Comparison of ENCODE assay signal across 8 mouse cellular contexts in the genomic region with DNA sequence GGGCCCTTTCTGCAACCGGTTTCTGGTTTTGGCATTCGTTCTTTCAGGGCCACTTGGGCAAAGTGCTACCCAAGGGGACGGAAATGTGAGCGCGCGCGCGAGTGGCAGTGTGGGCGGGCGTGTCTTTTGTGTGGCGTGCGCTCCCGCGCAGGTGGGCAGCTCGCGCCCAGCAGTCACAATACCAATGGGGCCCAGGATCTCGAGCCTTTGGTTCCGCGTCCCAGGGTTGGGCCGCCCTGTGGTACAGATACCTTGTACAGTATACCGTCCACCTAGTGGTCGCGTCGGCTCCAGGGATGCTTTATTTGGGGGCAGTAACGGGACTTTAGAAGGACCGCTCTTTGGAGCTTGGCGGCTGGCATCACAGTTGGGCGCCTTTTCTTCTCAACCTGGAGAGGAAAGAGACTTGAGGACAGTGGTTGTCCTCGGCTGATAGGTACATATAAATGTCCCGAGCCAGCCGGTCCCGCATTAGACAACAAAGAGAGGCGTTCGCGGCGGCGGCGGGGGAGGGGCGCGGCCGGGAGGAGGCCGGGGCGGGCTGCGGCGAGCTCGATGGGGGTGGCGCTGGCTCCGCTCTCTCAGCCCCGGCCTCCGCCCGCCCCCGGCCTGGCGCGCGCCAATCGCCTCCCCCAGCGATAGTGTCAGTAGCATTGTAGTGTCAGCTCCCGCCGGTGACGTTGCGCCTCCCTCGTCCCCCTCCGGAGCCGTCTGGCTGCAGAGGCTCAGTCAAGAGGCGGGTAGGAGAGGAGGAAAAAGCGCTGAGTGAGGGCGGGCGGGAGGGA. TPM values are rescaled to one million over a fixed set of nuclear protein-coding genes. Genes with fewer than 3 reads are reported as not detected.
DNase-seq lines count a peak whose midpoint lies in the region; ATAC-seq and TF ChIP-seq lines count a peak whose summit lies in the region.

No protein-coding gene starts in this region.

- peak overlapping the region; percentile 96 for H3K4me2 ChIP-seq in heart, embryonic 11.5 days
- H3K4me2 ChIP-seq in kidney, embryonic 16.5 days (replicated peaks; ENCODE audit: low read depth, low read length) = peak overlapping the region; percentile 93
- H3K4me2 ChIP-seq in liver, embryonic 11.5 days = peak overlapping the region; percentile 96
- peak overlapping the region; percentile 71 for H3K4me2 ChIP-seq in myocyte (ENCODE audit: low read depth)

- peak overlapping the region; percentile 98 for H3K27ac ChIP-seq in heart, embryonic 11.5 days (ENCODE audit: low read depth, low read length)
- H3K27ac ChIP-seq in kidney, embryonic 16.5 days (ENCODE audit: low read length) = peak overlapping the region; percentile 97
- H3K27ac ChIP-seq in liver, embryonic 11.5 days (ENCODE audit: low read depth, low read length) = peak overlapping the region; percentile 94

- peaks cover 14% of the 10 kb centered on the region for H3K4me1 ChIP-seq in heart, embryonic 11.5 days (ENCODE audit: control insufficient read depth, insufficient read depth, low read length)
- peaks cover 27% of the 10 kb centered on the region for H3K4me1 ChIP-seq in kidney, embryonic 16.5 days (ENCODE audit: insufficient read depth, low read length)
- peaks cover 14% of the 10 kb centered on the region for H3K4me1 ChIP-seq in liver, embryonic 11.5 days (replicated peaks; ENCODE audit: control insufficient read depth, insufficient read depth, low read length)

- peak overlapping the region; percentile 97 for H3K9ac ChIP-seq in heart, embryonic 11.5 days (ENCODE audit: low read depth, low read length)
- H3K9ac ChIP-seq in kidney, embryonic 16.5 days (replicated peaks; ENCODE audit: low read length) = peak overlapping the region; percentile 96
- H3K9ac ChIP-seq in liver, embryonic 11.5 days (ENCODE audit: low read depth, low read length) = peak overlapping the region; percentile 84

- peak; percentile 98 for DNase-seq in CD4-positive helper T cell, adult 2 months (ENCODE audit: low read depth, low spot score)
- DNase-seq in brain, adult 2 months (ENCODE audit: low read depth, low spot score) = peak; percentile 99
- peak; percentile 93 for DNase-seq in liver, embryonic 11.5 days (ENCODE audit: low spot score)
- peak; percentile 83 to 90 for DNase-seq in spleen, postnatal 4 days (ENCODE audit: low spot score in 2 of 2)

- no peaks in the 10 kb centered on the region for H3K9me3 ChIP-seq in heart, embryonic 11.5 days (replicated peaks; ENCODE audit: control insufficient read depth, low read length)
- no peaks in the 10 kb centered on the region for H3K9me3 ChIP-seq in kidney, embryonic 16.5 days (ENCODE audit: low read length)
- H3K9me3 ChIP-seq in liver, embryonic 11.5 days (ENCODE audit: control insufficient read depth, low read length) = no peaks in the 10 kb centered on the region

- WGBS in heart, embryonic 11.5 days (ENCODE audit: insufficient replicate concordance) = under 1% methylated on average over 61 of the region's 68 CpGs
- under 1% methylated on average over 57 of the region's 68 CpGs for WGBS in kidney, embryonic 16.5 days
- 0% methylated on average over 59 of the region's 68 CpGs for WGBS in liver, embryonic 11.5 days

- H3K27me3 ChIP-seq in heart, embryonic 11.5 days (ENCODE audit: control insufficient read depth, insufficient read depth, low read length) = no peaks in the 10 kb centered on the region
- H3K27me3 ChIP-seq in kidney, embryonic 16.5 days (ENCODE audit: insufficient read depth, low read length) = no peaks in the 10 kb centered on the region
- H3K27me3 ChIP-seq in liver, embryonic 11.5 days (replicated peaks; ENCODE audit: control insufficient read depth, insufficient read depth, low read length) = peaks cover 19% of the 10 kb centered on the region
- no peaks in the 10 kb centered on the region for H3K27me3 ChIP-seq in myocyte (ENCODE audit: control insufficient read depth, insufficient read depth, insufficient read length)

- peak; percentile 74 for ATAC-seq in erythroblast, adult 5-6 weeks (replicated peaks; ENCODE audit: low FRiP score, poor library complexity, severe bottlenecking)
- peak; percentile 82 for ATAC-seq in heart, embryonic 11.5 days (replicated peaks; ENCODE audit: insufficient number of reproducible peaks, low FRiP score, low TSS enrichment)
- peak; percentile 87 for ATAC-seq in kidney, embryonic 16.5 days (ENCODE audit: low FRiP score, low TSS enrichment)
- ATAC-seq in liver, embryonic 11.5 days (replicated peaks; ENCODE audit: low FRiP score) = peak; percentile 85

- peaks cover 35% of the 10 kb centered on the region for H3K79me2 ChIP-seq in myocyte (ENCODE audit: control insufficient read depth, insufficient read depth)

- H3ac ChIP-seq in myocyte (ENCODE audit: control insufficient read depth, insufficient read length) = peak overlapping the region; percentile 95

- TF ChIP-seq POLR2A in myocyte (IDR thresholded peaks at IDR 0.05; ENCODE audit: insufficient read length, low read depth) = peak; percentile 64

- peak overlapping the region; percentile 84 for H3K4me3 ChIP-seq in heart, embryonic 11.5 days (ENCODE audit: low read depth, low read length)
- H3K4me3 ChIP-seq in kidney, embryonic 16.5 days (ENCODE audit: low read length) = peak overlapping the region; percentile 92
- H3K4me3 ChIP-seq in liver, embryonic 11.5 days (ENCODE audit: low read depth, low read length) = peak overlapping the region; percentile 83
- peak overlapping the region; percentile 98 for H3K4me3 ChIP-seq in myocyte

- no peaks in the 10 kb centered on the region for H3K36me3 ChIP-seq in heart, embryonic 11.5 days (ENCODE audit: control insufficient read depth, insufficient read depth, low read length)
- H3K36me3 ChIP-seq in kidney, embryonic 16.5 days (ENCODE audit: insufficient read depth, low read length) = 0 out of 2 replicates have a peak, but pooled peaks cover 5% of the 10 kb centered on the region
- peaks cover 5% of the 10 kb centered on the region for H3K36me3 ChIP-seq in liver, embryonic 11.5 days (ENCODE audit: control insufficient read depth, insufficient read depth, low read length)
- H3K36me3 ChIP-seq in myocyte (ENCODE audit: control insufficient read depth, insufficient read depth) = peaks cover 15% of the 10 kb centered on the region

TF ChIP-seq in myocyte, 11 proteins besides CTCF, POLR2A, EP300 and RAD21:
- TF ChIP-seq MYOD1 (IDR thresholded peaks at IDR 0.05; ENCODE audit: control insufficient read depth in 1 of 3, insufficient read length in 2 of 3, low read depth in 2 of 3) (peak in 1 of 3 experiments; percentile 10), E2F4 (IDR thresholded peaks at IDR 0.05; ENCODE audit: insufficient read depth) (no peak)

RNA-seq across cellular contexts. Expression of a gene that starts 0.5 kb away (rescaled TPM):
- 0.77 and 0.84 TPM in 2 replicates for total RNA-seq in erythroblast, adult 5-6 weeks (2015; ENCODE audit: low replicate concordance)
- 0.77 and 0.98 TPM in 2 replicates for total RNA-seq in erythroblast, adult 5-6 weeks (2017; ENCODE audit: low replicate concordance)
- 10.8 and 12.2 TPM in 2 replicates for polyA plus RNA-seq in heart, embryonic 11.5 days (2014; fragmentation: Nextera tagmentation; extraction: Ambion mirVana)
- polyA plus RNA-seq in kidney, embryonic 16.5 days (2015; fragmentation: Nextera tagmentation; extraction: Ambion mirVana) = 9.9 and 10.5 TPM in 2 replicates
- 6.2 and 7.8 TPM in 2 replicates for polyA plus RNA-seq in liver, embryonic 11.5 days (2014; fragmentation: Nextera tagmentation; extraction: Ambion mirVana)
- polyA plus RNA-seq in myocyte (2012; fragmentation: generic; extraction: Trizol) = 9.9 TPM

Comparison
In these comparisons a context has a peak if more than half of its experiments do, and no peak if none do; other contexts are left out.
1. Peak in every context shown above with its lines: DNase-seq, ATAC-seq, H3K4me3 ChIP-seq and H3K27ac ChIP-seq.